In the genomic region with DNA sequence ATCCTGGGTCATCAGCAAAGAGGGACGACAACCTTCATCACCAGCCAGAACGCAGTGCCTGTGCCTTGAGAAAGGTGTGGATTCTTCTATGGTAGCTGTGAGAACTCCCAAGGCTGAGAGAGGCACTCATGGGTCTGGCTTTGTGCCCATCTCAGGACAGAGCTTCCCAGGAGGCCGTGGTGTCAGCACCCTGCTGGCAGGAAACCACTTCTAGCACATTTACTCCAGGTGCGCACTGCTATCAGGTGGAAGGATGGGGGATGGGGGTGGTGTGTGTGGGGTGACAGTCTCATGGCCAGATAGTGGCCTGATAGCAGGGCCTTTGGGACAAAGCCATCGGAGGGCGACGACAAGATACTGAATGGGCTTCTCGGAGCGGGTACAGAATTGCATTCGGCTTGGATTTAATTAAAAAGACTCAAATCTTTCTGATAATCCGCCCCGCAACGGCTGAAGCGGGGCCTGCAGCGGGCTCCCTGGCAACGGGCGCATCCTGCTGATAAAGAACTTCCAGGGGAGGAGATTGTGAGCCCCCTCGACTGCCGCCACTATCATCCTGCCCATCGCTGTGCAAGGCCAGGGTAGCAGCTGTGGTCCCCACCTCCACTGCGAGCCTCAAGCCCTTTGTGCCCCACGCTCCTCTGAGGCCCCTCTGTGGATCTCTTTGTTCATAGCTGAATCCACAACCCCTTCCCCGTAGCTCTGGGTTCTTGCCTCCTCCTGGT, we compare ENCODE assay signal across 15 mouse cellular contexts. TPM values are rescaled to one million over a fixed set of nuclear protein-coding genes. Genes with fewer than 3 reads are reported as not detected.
DNase-seq lines count a peak whose midpoint lies in the region; ATAC-seq lines count a peak whose summit lies in the region.
"Had no signal": no experiment of that assay in that cellular context is flagged by ENCODE, and none has a peak within 500 bp of the region (broad histone marks: within the 10 kb centered on the region; RNA-seq: fewer than 3 reads in every experiment).

No protein-coding gene starts in this region.

- H3K4me3 ChIP-seq in hindbrain, embryonic 14.5 days (replicated peaks; ENCODE audit: low read length): no peak overlapping the region
- no peak overlapping the region for H3K4me3 ChIP-seq in midbrain, embryonic 16.5 days (ENCODE audit: low read depth, low read length)
- H3K4me3 ChIP-seq in kidney, embryonic 14.5 days (ENCODE audit: low read length): no peak overlapping the region
- H3K4me3 ChIP-seq: embryonic facial prominence, embryonic 15.5 days; liver, embryonic 13.5 days had no signal

- peak; percentile 37 for DNase-seq in right cerebral cortex, postnatal 4 days
- DNase-seq in right cerebral cortex, postnatal 36 days (ENCODE audit: low spot score in 2 of 2): no peak
- no peak for DNase-seq in hindbrain, embryonic 14.5 days (ENCODE audit: low spot score)
- DNase-seq in lung, postnatal 25 days (ENCODE audit: low spot score): no peak
- DNase-seq in layer of hippocampus, postnatal 25 days (ENCODE audit: extremely low spot score in 1 of 2, low spot score in 1 of 2): no peak
- DNase-seq: kidney, adult 11 months; liver, embryonic 13.5 days had no signal

- no peak overlapping the region for H3K9ac ChIP-seq in hindbrain, embryonic 14.5 days
- H3K9ac ChIP-seq in midbrain, embryonic 16.5 days (ENCODE audit: low read depth, low read length): peak overlapping the region; percentile 36; the same call in 1 of the 2 replicates
- no peak overlapping the region for H3K9ac ChIP-seq in kidney, embryonic 14.5 days (ENCODE audit: low read depth, low read length)
- H3K9ac ChIP-seq: embryonic facial prominence, embryonic 15.5 days; liver, embryonic 13.5 days had no signal

- 29% methylated on average over 23 of the region's 23 CpGs for WGBS in hindbrain, embryonic 14.5 days
- WGBS in midbrain, embryonic 16.5 days: 17% methylated on average over 23 of the region's 23 CpGs
- 68% methylated on average over 23 of the region's 23 CpGs for WGBS in kidney, embryonic 14.5 days

- H3K9me3 ChIP-seq in hindbrain, embryonic 14.5 days (ENCODE audit: control insufficient read depth, low read length): no peaks in the 10 kb centered on the region
- no peaks in the 10 kb centered on the region for H3K9me3 ChIP-seq in midbrain, embryonic 16.5 days (replicated peaks; ENCODE audit: control insufficient read depth, low read length, poor library complexity, severe bottlenecking)
- H3K9me3 ChIP-seq in kidney, embryonic 14.5 days (ENCODE audit: control insufficient read depth, low read length): no peaks in the 10 kb centered on the region
- H3K9me3 ChIP-seq: embryonic facial prominence, embryonic 15.5 days had no signal

- no peaks in the 10 kb centered on the region for H3K36me3 ChIP-seq in hindbrain, embryonic 14.5 days (replicated peaks; ENCODE audit: control insufficient read depth, insufficient read depth)
- no peaks in the 10 kb centered on the region for H3K36me3 ChIP-seq in midbrain, embryonic 16.5 days (ENCODE audit: control insufficient read depth, insufficient read depth, low read length)
- no peaks in the 10 kb centered on the region for H3K36me3 ChIP-seq in kidney, embryonic 14.5 days (ENCODE audit: control insufficient read depth, insufficient read depth, low read length)
- H3K36me3 ChIP-seq: embryonic facial prominence, embryonic 15.5 days; liver, embryonic 13.5 days had no signal

- no peak overlapping the region for H3K4me2 ChIP-seq in hindbrain, embryonic 14.5 days (replicated peaks)
- no peak overlapping the region for H3K4me2 ChIP-seq in midbrain, embryonic 16.5 days (ENCODE audit: low read length)
- no peak overlapping the region for H3K4me2 ChIP-seq in kidney, embryonic 14.5 days (replicated peaks; ENCODE audit: low read depth, low read length)
- H3K4me2 ChIP-seq: embryonic facial prominence, embryonic 15.5 days; liver, embryonic 13.5 days had no signal

- H3K4me1 ChIP-seq in hindbrain, embryonic 14.5 days (replicated peaks; ENCODE audit: control insufficient read depth, insufficient read depth, low read length): peaks cover 4% of the 10 kb centered on the region; the same call in 1 of the 2 replicates
- peaks cover 11% of the 10 kb centered on the region; the same call in 1 of the 2 replicates for H3K4me1 ChIP-seq in midbrain, embryonic 16.5 days (ENCODE audit: control insufficient read depth, insufficient read depth, low read length)
- H3K4me1 ChIP-seq in kidney, embryonic 14.5 days (ENCODE audit: control insufficient read depth, insufficient read depth, low read length): no peaks in the 10 kb centered on the region
- H3K4me1 ChIP-seq: embryonic facial prominence, embryonic 15.5 days; liver, embryonic 13.5 days had no signal

- no peaks in the 10 kb centered on the region for H3K27me3 ChIP-seq in hindbrain, embryonic 14.5 days (ENCODE audit: control insufficient read depth, insufficient read depth, low read length)
- no peaks in the 10 kb centered on the region for H3K27me3 ChIP-seq in midbrain, embryonic 16.5 days (ENCODE audit: control insufficient read depth, insufficient read depth, low read depth, low read length)
- H3K27me3 ChIP-seq in kidney, embryonic 14.5 days (ENCODE audit: control insufficient read depth, insufficient read depth, low read length): 0 out of 2 replicates have a peak, but pooled peaks cover 4% of the 10 kb centered on the region

- peak overlapping the region; percentile 39; the same call in 1 of the 2 replicates for H3K27ac ChIP-seq in hindbrain, embryonic 14.5 days
- H3K27ac ChIP-seq in midbrain, embryonic 16.5 days (ENCODE audit: low read length): peak overlapping the region; percentile 53
- no peak overlapping the region for H3K27ac ChIP-seq in kidney, embryonic 14.5 days (ENCODE audit: low read depth, low read length)
- H3K27ac ChIP-seq: embryonic facial prominence, embryonic 15.5 days; liver, embryonic 13.5 days had no signal

- no peak for ATAC-seq in hindbrain, embryonic 14.5 days (ENCODE audit: low FRiP score)
- ATAC-seq in midbrain, embryonic 16.5 days: peak; percentile 26; the same call in 1 of the 2 replicates
- no peak for ATAC-seq in kidney, embryonic 14.5 days (ENCODE audit: low FRiP score, low TSS enrichment)
- ATAC-seq: Patski had no signal

RNA-seq across cellular contexts. Expression of gene Lmx1b, which starts 49.0 kb away (rescaled TPM):
- 6.7 and 8.7 TPM in 2 replicates for polyA plus RNA-seq in hindbrain, embryonic 14.5 days (2014; fragmentation: Nextera tagmentation; extraction: Ambion mirVana)
- polyA plus RNA-seq in midbrain, embryonic 16.5 days (2015; fragmentation: Nextera tagmentation; extraction: Ambion mirVana): 0.95 and 0.98 TPM in 2 replicates
- polyA plus RNA-seq in kidney, embryonic 14.5 days (2014; fragmentation: Nextera tagmentation; extraction: Ambion mirVana): 1.9 and 2.2 TPM in 2 replicates
- under 1 TPM; 0.22 to 0.31 TPM for total RNA-seq in layer of hippocampus, postnatal 25 days (2021)
- total RNA-seq: adrenal gland, adult 18-20 months; granulocyte monocyte progenitor cell, adult 5-6 weeks; megakaryocyte progenitor cell, adult 5-6 weeks had no signal
- polyA plus RNA-seq: heart, postnatal 0 days; liver, embryonic 13.5 days had no signal
